Mouse (Mus musculus) kidney, postnatal 4 days (tissue): ENCODE measurements around the gene Cpa4.

ENCODE experiments used
- DNase-seq, 2 experiments: peaks; one replicate each; pipeline ENCODE4 v3.0.0; 2021; ENCODE audit warnings: mixed read lengths in 2 of 2

Cpa4 gene

DNA sequence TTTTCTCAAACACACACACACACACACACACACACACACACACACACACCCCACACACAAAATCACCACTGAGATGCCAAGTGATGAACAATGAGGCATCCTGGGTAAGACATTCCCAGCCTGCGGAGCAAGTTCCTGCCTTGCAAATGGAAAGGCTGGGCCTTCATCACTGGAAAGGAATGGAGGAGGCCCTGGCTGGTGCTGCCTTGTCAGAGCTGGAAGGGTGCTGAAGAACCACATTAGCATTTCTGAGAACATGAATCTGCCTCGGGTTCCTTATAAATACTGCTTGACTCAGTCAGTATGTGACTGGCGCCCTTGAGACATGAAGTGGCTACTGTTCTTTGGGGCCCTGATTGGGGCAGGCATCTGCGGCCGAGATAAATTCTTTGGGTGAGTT is at the start of gene Cpa4:
Gene Cpa4 (plus strand): TSS at position 301 of the 400 bp plus-strand sequence.
- DNase-seq, result no peak

DNA sequence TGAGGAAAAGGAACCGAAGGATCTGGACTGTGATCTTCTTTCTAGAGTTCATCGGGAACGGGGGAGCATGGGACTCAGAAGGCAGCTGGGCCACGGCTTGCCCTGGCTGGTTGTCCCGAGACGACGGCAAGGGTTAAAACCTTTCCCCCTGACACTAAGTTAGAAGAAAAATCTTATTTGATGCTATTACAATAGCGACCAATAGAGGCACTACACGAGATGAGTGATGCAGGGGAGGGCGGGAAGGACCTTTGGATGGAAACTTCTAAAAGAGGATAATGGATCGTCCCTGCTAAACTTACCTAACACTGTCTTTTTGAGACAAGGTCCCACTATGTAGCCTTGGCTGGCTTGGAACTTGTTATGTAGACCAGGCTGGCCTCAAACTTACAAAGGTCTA is 47.8 kb upstream of the Cpa4 start:
- no peak for DNase-seq

DNA sequence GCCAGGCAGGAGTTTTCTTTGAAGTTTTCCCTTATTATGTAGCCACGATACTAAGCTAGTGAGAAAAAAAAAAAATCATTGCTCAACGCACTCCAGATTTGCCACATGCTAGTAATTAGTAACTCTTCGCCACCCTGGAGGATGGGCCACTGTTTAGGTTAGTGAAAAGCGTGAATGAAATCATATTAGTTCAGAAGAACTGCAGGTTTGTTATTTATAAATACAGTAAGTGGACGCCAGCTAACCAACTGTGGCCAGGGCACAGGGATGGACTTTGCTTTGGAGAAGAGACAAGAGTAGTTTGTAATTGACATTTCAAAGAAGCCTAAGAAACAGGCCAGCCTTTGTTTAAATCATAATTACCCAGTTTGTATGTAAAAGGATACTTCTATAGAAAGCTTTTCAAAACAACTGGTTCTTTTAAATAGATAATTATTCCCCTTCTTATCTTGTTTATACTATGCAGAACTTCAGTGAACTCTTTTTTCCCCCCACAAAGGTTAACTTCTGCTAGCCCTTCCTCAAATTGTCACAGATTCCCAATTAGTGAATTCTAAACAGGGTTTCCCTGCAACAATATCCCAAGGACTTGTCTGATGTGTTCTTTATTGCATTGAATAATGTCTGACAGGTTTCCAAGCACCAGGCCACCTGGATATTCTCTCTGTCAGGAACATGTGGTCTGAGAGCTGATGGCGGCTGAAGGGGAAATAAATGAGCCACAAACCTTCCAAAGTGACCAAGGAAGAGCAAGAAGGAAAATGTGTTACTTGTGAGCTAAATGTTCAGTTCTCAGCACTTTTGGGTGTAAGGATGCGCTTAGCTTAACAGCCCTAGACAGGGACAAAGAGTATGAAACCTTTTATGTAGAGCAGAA is 42.5 kb upstream of the Cpa4 start:
- no peak for DNase-seq

DNA sequence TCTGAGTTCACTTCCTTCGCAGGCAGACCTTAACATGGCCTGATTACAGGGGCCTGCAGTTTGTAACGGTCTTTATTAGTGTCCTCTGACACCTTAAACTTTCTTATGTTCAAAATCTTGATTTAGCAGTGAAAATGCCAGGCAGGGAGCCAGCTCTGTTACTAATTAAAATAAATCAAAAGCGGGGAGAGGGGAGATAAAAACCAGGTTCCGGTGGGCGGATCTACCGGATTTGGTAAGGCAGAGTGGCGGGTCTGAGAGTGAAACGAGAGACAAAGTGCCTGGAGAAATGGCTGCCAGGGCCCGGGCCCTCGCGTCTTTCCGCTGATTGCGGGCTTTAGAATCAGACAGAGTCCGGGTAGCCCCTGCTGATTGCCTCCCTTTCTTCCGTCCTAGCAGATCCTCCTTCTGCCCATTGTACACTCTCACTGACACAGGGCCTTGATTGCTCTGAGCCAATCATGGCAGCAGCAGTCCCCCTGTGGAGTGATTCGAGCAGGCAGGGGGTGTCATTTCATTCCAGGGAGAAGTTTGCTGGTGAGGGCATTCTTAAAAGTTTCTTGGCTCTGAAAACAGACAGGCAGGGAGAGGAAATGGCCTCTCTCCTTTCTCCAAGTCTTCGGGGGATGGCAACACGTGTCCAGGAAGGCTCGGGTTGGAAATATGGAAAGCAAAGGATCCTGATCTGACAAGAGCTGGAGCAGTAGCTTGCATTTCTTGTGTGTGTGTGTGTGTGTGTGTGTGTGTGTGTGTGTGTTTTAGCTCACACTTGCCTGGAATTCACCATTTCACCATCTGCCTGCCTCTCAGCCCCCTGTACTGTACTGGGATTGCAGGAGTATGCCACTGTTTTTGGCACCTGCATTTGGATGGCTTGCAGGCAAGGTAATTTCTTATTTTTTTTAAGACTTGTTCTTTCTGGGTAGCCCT is 41.3 kb upstream of the Cpa4 start:
- DNase-seq, result peak; percentile 79 to 85

DNA sequence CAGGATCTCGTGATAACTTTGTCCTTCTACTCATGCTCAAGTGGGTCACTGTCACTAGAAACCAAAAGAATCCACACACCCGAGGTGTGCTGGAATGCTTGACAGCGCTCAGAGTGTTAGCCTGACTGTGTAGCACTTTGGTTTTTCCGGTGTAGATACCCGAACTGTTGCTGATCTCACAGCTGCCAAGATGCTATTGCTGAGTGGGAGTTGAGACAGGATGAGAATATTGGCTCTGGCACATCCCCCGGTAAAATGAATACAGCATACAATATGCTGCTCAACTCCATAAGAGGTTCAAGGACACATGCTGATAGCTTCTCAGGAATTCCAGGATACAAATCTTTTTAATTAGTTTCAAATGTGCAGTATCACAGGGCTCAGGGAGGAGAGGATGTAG is 39.4 kb upstream of the Cpa4 start:
- no peak for DNase-seq

DNA sequence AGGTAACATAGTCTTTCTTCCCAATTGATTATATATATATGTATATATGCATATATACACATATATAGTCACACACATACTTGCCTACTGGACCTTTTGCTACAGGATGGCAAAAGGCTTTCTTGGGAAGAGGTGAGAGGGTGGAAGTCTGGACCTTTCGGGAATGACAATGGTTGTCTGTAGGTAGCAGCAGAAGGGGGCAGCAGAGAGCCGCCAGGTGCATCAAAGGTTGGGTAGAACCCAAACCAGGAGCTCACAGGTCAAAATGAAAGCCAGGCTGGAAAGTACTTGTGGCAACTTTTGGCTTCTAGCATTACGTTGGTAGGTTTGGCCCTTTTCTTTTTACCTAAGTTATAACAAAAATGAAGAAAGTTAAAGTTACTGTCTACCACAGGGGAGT is 32.8 kb upstream of the Cpa4 start:
- DNase-seq, result peak; percentile 51 to 57

DNA sequence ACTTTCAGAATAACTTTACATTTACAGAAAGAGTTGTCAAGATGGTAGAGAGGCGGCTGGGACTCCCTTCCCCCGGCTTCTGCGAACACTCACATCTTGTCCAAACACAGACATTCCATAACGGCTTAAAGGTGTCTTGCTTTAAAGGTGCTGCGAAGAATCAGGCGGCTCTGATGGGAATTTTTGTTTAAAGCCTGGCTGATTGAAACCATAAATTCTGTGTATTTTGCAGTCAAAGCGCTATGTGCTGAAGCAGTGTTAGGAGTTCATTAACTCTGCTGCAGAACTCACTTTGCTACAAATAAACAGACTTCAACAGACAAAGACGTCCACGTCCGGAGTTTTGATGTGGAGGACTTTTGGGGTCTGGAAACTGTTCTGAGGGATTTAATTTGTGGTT is 29.9 kb upstream of the Cpa4 start:
- DNase-seq, result no peak

DNA sequence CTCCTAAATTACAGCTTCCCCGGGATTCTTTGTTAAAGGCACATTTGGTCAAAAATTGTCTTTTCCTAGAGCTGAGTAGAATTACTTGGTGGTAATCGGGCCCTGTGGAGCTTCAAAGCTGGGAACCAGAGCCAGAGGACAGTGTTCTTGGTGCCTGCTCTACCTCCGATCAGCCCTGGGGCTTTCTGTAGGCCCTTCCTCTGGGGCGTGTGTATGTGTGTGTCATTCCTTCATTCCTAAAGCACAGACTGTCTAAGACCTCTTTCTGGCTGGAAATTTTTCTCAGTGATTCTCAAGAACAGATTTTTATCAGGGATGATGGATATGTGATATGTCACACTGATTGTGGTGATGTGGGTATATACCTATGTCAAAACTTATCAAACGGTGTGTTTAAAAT is 29.4 kb upstream of the Cpa4 start:
- DNase-seq, result no peak

DNA sequence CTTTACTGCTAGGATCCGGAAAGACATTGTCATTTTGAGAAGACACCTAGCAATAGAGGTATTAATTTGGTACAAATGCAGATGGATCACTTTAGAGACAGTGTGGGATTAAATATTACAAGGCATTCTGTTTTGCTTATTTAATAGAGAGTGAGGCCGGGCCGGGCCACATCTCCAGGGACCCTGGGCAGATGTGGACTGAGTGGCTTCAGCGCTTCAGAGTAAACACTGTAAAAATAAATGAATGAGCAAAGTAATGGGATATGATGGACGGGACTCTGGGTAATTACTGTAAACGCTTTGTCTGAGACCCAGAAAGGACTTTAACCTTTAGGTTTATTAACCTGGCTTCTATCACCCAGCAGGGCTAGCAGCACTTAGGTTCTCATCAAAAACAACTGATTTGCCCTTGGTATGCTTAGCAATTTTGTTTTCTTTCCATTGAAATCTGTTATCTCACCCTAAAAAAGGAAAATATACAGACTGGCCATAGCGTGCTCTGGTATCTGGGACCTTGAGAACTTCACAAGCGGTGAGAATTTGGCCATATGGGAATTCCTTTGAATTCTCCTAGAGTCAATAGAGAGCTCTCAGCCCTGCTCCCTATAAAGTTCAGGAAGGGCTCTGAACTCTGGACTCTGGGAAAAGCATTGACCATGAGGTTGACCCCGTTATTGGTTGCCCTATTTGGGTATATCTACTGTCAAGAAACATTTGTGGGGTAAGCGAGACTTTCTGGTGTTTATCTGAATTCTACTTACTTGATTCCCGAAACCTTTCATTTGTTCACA is 27.0 kb upstream of the Cpa4 start, which contains the start of gene Cpa2:
Gene Cpa2 (plus strand): TSS at position 574 of the 791 bp plus-strand sequence.
- peak in 1 of 2 experiments; percentile 25 for DNase-seq

DNA sequence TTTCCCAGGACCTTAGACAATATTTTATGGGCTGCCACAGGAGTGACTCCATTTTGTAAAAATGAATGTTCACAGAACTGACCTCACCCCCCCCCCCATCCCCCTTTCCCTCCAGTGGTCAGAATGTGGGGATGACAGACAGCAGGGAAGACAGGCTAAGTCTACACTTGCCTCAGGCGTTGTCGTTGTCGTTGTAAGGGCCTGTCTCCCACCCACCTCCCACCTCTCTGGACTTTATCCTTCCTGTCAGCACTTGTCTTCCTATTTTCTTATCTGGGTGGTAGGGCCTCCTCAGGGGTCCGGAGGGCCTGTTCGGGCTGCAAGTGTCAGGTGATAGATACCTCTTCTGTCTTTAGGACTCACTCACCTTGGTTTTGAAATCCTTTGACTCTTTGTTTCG is 25.9 kb upstream of the Cpa4 start:
- no peak for DNase-seq

DNA sequence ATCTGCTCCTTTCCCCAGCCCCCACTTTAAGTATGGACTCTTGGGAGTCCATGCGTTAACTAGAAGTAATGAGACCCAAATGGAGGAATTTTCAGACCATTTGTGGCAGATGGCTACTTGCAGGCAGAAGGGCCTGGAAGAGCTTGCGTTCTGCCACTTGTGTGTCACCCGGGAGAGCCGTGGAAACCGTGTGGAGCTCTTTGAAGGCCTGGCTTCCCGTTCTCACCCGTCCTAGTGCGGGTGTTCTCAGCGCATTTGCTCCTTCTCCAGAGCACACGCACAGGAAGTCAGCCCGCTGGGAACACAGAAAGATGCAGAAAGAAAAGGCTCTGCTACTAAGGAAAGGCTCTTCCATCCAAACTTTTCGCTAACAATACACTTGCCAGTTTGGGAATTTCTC is 25.1 kb upstream of the Cpa4 start:
- peak in 1 of 2 experiments; percentile 37 for DNase-seq

DNA sequence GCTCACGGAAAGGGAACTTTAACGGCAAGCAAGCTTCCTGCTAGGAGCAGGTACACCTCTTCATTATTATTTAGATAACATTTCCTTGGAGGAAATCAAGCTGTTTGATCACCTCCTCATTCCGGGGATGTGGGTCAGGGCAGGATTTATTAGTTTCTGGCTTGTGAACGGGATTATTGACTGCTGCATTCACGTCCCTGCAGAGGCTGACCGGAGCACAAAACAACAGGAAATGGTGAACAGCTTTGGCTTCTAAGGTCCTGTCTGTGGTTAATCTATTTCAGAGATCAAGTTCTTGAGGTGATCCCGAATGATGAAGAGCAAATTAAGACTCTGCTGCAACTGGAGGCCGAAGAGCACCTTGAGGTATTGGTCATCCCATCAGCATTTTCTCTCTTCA is 24.3 kb upstream of the Cpa4 start:
- DNase-seq, result peak in 1 of 2 experiments; percentile 25

DNA sequence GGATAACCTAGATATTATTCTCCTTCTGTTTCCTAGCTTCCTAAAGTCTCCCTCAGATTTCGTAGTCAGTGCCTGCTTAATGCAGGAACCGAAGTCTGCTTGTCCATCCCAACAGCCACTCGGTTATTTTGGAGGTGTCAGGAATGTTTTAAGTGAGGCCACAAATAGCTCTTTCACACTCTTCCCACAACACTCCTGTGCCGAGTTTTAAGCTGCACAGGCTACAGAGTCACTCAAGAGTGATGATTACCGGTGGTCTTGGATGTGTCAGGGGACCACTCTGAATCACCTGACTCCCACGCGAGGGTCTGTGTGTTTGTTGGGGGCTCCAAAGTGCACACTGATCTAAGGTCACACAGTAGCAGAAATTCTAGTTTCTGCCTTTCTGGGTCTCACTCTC is 22.5 kb upstream of the Cpa4 start:
- DNase-seq, result no peak

DNA sequence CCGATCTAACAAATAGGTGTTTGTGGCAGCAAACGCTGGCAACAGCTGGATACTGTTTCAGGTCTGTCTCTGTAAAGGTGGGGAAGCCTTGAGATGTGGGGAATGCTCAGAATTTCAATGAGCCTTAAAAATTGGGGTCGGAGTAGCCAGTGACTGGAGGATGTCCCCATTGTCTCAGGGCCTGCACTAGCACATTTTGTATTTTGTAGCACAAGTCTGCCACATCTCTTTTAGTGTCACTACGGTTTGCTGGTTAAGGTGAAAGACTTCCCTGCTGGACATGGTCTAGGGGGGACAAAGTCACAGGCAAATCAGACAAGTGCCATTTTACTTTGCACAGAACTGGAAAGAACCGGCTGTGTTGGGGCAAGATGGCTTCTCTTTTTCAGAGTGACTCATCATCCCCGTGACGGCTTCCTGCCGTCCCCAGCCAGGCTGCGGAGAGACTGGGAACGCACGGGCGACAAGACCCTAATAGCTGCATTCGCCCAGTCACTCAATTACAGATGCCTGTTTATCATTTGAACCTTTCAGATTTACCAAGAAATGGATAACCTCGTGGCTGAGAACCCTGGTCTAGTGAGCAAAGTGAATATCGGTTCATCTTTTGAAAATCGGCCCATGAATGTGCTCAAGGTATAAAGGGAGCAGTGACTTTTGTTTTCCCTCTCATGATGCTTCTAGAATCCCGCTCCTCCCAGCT is 21.4 kb upstream of the Cpa4 start:
- peak; percentile 55 to 74 for DNase-seq

DNA sequence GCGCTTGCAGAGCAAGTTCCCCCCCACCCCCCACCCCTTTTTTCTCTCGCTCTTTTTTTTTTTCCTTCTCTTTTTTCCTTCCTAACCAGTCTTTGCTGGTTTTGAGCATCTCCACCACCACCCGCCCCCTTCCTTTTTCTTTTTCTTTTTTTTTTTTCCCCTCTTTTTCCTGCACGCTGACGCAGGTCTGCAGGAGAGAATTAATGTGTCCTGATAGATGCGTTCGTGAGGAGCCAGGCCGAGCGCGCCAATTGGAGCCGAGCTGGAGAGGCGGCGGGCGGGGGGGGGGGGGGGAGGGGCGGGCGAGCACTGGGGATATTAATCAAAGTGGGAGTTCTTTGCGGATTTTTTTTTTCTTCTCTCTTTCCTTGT is 20.9 kb upstream of the Cpa4 start:
- peak; percentile 72 to 84 for DNase-seq

DNA sequence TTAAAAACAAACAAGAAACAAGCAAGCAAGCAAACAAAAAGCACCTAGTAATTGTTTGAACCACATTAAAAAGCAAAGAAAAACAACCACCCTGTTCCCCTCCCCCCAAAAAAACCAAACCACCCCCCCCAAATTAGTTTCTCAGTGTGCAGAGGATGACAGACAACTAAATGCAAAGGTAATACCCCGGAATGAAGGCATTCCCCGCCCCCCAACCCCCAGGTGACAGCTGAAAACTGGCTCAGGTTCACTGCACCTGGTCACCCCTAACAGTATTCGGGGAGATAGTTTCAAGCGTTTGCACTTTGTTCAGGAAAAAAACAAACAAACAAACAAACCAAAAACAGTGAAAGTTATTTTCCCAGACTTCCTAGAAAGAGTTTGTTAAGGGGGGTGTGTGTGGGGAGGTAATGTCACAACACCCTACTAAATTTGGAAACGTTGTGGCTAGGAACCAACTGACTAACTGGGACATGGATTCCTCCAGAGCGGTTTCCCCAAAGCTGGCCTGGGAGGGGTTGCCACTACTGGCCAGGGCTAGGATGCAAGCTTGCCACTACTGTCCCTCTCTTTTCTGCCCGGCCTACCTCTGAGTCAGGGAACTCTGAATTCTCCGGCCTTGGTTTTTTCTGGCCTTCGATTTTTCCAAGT is 20.4 kb upstream of the Cpa4 start:
- DNase-seq, result peak in 1 of 2 experiments; percentile 47

DNA sequence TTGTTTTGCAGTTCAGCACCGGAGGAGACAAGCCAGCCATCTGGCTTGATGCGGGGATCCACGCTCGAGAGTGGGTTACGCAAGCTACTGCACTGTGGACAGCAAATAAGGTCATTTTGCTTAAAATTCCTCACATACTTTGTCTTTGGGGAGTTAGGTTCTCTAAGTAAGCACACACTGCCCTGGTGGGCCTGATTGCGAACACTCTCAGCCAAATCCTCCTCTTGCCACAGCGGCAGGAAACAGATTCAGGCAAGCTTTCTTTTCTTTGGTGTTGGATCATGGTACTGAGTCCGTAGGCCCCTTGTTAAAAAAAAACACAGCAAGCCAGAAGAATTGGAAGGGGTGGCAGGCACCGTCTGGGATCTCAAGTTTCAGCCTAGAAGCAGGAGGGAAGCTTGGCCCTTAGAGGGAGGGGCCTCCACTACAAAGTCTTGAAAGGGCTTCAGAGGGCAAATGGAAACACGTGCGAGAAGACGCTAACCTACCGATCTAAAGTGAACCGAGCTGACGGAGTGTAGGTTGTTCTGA is 18.9 kb upstream of the Cpa4 start:
- DNase-seq, result peak in 1 of 2 experiments; percentile 60

DNA sequence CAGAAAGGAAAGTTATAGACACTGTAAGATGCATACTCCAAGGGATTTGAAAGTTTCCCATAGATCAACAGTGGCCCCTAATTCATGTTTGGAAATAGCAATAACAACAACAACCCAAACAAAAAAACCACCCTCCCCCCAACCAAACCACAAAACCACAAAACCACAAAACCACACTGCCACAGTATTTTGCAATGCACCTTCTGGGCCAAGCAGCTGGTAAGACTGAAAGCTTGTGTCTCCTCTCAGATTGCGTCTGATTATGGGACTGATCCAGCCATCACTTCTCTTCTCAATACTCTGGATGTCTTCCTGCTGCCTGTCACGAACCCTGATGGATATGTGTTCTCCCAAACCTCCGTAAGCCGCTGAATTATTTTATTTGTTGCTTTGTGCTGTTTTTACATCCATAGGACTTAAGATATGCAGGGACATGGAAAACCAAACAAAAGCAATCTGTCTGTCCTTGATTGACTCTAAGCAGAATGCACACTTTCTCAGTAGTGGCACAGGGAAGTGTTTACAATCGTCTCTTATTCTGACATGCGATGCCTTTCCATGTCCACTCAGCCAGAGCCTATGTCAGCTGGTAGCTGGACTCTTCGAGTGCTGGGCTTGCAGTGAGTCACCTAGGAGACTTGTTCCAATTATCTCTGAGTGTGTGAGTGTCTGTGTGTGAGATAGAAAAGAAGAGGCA is 17.5 kb upstream of the Cpa4 start:
- no peak for DNase-seq

DNA sequence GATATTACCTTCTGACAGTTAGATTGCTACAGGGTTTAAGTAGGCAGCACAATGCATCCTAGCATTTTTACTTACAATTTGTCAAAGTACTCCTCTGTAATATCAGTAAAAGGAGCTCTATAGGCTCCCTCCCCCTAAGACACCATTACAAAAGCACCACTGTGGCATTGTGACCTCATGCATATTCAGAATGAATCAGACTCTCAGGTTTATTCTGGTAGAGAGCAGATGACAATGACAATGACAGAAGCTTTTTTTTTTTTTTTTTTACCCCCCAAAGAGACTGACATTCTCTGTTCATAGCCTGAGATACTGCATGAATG is 17.0 kb upstream of the Cpa4 start:
- no peak for DNase-seq

DNA sequence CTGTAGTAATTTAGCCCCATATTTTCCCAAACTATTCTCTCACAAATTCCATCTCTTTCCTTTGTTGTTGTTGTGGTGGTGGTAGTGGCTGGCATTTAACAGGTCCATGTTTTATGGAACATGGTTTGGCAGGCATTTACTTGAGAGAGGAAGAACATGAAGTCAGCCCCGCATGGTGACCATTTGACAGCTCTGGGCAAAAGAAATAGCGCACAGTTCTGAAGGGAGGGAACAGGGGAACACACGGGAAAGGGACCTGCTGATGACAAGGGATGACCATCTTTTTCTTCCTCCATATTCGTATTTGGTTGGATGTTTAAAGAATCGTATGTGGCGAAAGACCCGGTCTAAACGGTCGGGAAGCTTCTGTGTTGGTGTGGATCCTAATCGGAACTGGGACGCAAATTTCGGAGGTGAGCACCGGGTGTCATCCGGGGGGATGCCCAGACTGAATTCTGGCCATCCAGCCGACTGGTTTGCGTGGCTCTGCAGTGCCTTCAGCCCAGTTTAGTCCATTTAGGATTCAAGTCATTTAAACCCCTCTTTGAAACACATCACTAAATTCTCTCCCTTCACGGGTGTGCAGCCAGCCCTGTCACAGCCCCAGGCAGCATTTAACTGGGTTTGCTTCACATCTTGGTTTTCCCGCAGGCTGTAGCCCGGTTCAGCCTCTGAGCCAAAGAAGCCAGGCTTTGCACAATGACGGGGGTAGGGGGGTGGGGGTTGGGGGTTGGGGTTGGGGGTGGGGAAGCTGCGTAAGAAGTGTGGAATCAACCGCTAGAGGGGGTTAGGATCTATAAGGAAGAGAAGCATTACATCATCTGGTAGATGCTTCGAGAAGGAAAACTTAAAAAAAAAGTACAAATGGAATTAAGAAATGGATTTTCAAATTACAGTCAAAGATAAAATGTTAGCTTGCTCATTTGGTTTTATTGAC is 16.3 kb upstream of the Cpa4 start:
- DNase-seq, result peak; percentile 51 to 66
